Mouse (Mus musculus) kidney, embryonic 15.5 days (tissue): ENCODE measurements at regions not wholly inside any gene's neighbourhood (a gene's known extent, or its start where the extent isn't known, plus 50 kb on each side); places are given as distances from the start of the nearest gene placed in this dataset.

Source experiments
- ATAC-seq: fragments of 200-750 bp; cut with Nextera tagmentation; replicated peaks from 2 replicates; pipeline ENCODE4 v1.8.0; 2017; ENCODE audit warnings: moderate TSS enrichment; ENCODE audit not compliant: low FRiP score
- H3K27ac ChIP-seq: fragments of 300-500 bp; sonication (generic); 2 replicates; pipeline ENCODE4 v1.5.1; 2015; ENCODE audit warnings: mild to moderate bottlenecking, inconsistent platforms
- H3K27me3 ChIP-seq: fragments of 300-500 bp; sonication (generic); 2 replicates; pipeline ENCODE4 v1.6.1; 2015; ENCODE audit warnings: inconsistent platforms
- H3K36me3 ChIP-seq: fragments of 300-500 bp; sonication (generic); 2 replicates; pipeline ENCODE4 v1.6.1; 2015; ENCODE audit warnings: inconsistent platforms
- H3K4me1 ChIP-seq: fragments of 300-500 bp; sonication (generic); 2 replicates; pipeline ENCODE4 v1.6.1; 2015; ENCODE audit warnings: inconsistent platforms
- H3K4me2 ChIP-seq: fragments of 300-500 bp; sonication (generic); 2 replicates; pipeline ENCODE4 v1.6.1; 2015; ENCODE audit warnings: moderate library complexity, mild to moderate bottlenecking, inconsistent platforms
- H3K4me3 ChIP-seq: fragments of 300-500 bp; sonication (generic); replicated peaks from 2 replicates; pipeline ENCODE4 v1.5.1; 2015; ENCODE audit warnings: mild to moderate bottlenecking, inconsistent platforms
- H3K9ac ChIP-seq: fragments of 300-500 bp; sonication (generic); 2 replicates; pipeline ENCODE4 v1.6.1; 2015; ENCODE audit warnings: mild to moderate bottlenecking, inconsistent platforms
- H3K9me3 ChIP-seq: fragments of 300-500 bp; sonication (generic); replicated peaks from 2 replicates; pipeline ENCODE4 v1.6.1; 2016; ENCODE audit warnings: inconsistent platforms
- WGBS: fragments of 180-500 bp; shearing (Covaris S2); methylation state at CpG from one replicate; pipeline ENCODE4 v1.1.7; 2015; ENCODE audit warnings: mixed read lengths; 5-methylcytosine and 5-hydroxymethylcytosine counted together

DNA sequence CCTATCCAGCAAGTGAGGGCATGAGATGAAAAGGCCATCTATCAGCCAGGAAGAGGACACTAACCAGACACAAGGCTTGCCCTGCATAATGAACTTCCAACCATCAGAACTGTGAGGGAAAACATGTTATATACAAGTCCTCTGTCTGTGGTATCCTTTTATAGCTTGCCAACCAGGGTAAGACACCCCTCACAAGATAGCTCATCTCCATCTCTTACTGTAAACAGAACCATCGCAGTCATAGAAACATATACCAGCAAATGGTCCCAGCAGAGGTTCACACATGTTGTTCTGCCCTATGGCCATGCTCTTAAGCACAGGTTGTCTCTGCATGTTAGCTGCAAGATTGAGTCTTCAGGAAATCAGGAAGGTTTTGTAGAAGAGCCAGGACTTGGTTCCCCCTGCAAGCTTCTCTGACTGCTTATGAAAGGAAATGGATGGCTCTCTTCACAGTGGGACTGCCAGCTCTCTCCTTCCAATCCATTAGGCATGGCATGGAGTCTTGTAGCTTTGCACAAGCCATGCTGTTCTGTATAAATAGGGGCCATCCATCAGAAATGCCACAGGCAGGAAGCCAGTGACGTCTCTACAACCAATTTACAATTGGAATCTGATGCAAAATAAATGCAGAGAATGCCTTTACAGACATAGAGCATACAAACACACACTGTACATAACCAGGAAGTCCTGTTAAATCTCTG, 1514.0 kb upstream of the Lrrc6 start:
- H3K4me3 ChIP-seq = no peak overlapping the region
- H3K9me3 ChIP-seq = no peaks in the 10 kb centered on the region
- no peak overlapping the region for H3K4me2 ChIP-seq
- no peaks in the 10 kb centered on the region for H3K4me1 ChIP-seq
- ATAC-seq = no peak
- no peaks in the 10 kb centered on the region for H3K36me3 ChIP-seq
- no peak overlapping the region for H3K27ac ChIP-seq
- H3K27me3 ChIP-seq = no peaks in the 10 kb centered on the region
- no peak overlapping the region for H3K9ac ChIP-seq
- 63% methylated on average over 2 of the region's 2 CpGs for WGBS

DNA sequence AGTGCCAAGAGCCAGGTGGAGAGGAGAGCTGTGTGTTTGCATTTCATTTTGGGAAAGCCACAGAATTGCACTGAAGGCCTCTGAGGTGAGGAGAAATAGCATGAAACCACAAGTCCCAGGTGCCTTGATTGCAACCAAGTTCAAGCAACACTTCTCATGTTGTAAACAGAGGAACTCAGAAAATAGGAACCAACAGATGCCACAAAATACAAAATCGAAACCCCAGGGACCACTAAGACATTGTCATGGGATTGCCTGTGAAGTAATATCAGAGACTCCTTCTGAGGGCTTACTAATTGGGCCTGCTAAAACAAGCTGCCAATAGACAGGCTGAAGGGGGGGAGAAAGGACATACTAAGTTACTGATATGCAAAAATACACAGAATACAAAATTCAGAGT, 1510.5 kb upstream of the Lrrc6 start:
- ATAC-seq = no peak
- 94% methylated on average over 1 of the region's 1 CpGs for WGBS
- H3K27ac ChIP-seq = no peak overlapping the region

GRCm38 (mm10) chr15:68010189-68010588, 1509.5 kb upstream of the Lrrc6 start:
- Histone ChIP-seq H3K4me2 (no peak overlapping the region), H3K27ac (no peak overlapping the region), H3K27me3 (no peaks in the 10 kb centered on the region), H3K9ac (no peak overlapping the region), H3K4me3 (no peak overlapping the region), H3K9me3 (no peaks in the 10 kb centered on the region), H3K4me1 (no peaks in the 10 kb centered on the region), H3K36me3 (no peaks in the 10 kb centered on the region)
- WGBS = 83% methylated on average over 1 of the region's 1 CpGs
- ATAC-seq = no peak

More for the DNA sequence above, 1510.5 kb upstream of the Lrrc6 start:
- H3K4me2 ChIP-seq = no peak overlapping the region
- no peaks in the 10 kb centered on the region for H3K27me3 ChIP-seq
- no peak overlapping the region for H3K4me3 ChIP-seq
- no peaks in the 10 kb centered on the region for H3K9me3 ChIP-seq
- H3K4me1 ChIP-seq = no peaks in the 10 kb centered on the region
- no peak overlapping the region for H3K9ac ChIP-seq
- no peaks in the 10 kb centered on the region for H3K36me3 ChIP-seq

- WGBS = 55% methylated on average over 5 of the region's 5 CpGs
These were observed 1504.1 kb upstream of the Lrrc6 start for GRCm38 (mm10) chr15:68004798-68005197.

GRCm38 (mm10) chr15:67996532-67996931, 1495.8 kb upstream of the Lrrc6 start:
- no peak overlapping the region for H3K4me2 ChIP-seq
- no peaks in the 10 kb centered on the region for H3K9me3 ChIP-seq
- no peak overlapping the region for H3K27ac ChIP-seq
- H3K4me3 ChIP-seq = no peak overlapping the region
- no peaks in the 10 kb centered on the region for H3K36me3 ChIP-seq
- no peaks in the 10 kb centered on the region for H3K4me1 ChIP-seq
- H3K27me3 ChIP-seq = no peaks in the 10 kb centered on the region
- H3K9ac ChIP-seq = no peak overlapping the region
- ATAC-seq = no peak
- 66% methylated on average over 7 of the region's 7 CpGs for WGBS

More at GRCm38 (mm10) chr15:68004798-68005197, 1504.1 kb upstream of the Lrrc6 start:
- Histone ChIP-seq H3K4me2 (no peak overlapping the region), H3K9ac (no peak overlapping the region), H3K36me3 (no peaks in the 10 kb centered on the region), H3K4me1 (no peaks in the 10 kb centered on the region), H3K27ac (no peak overlapping the region), H3K4me3 (no peak overlapping the region), H3K27me3 (no peaks in the 10 kb centered on the region), H3K9me3 (no peaks in the 10 kb centered on the region)
- ATAC-seq = no peak

DNA sequence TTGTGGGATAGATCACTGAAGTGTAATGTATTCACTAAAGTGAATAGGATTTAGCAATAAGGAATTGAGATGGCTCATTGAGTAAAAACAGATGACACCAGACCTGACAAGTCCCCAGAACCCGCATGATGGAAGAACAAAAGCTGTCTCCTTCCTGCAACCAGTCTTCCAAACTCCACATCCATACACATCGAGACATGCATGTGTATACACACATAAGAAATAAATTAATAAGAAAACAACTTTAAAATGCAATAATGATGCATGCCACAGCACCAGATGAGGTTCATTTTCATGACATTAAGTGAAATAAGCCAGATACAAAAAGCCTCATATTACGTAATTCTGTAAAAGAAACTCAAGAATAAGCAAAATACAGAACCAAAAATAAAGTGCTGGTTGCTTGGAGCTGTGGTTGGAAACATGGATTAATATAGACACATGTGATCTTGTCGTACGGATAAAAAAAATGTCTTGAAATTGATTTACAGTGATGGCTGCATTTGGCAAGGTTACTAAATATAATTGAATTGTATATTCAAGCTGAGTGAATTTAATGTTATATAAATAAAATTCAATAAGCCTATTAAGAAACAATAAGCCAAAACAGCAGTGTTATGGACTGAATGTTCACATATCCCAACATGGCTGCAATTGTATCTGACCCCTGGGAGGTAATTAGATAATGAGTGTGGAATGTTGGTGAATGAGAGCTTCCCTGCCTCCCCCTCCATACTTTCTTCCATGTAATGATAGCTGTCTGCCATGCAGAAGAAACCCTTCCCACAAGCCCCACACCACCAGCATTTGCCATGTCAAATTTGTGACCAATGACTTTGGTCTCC, 1488.9 kb upstream of the Lrrc6 start:
- Histone ChIP-seq H3K4me1 (no peaks in the 10 kb centered on the region), H3K9me3 (no peaks in the 10 kb centered on the region), H3K4me3 (no peak overlapping the region), H3K4me2 (no peak overlapping the region), H3K9ac (no peak overlapping the region), H3K27ac (no peak overlapping the region), H3K36me3 (no peaks in the 10 kb centered on the region), H3K27me3 (no peaks in the 10 kb centered on the region)
- 88% methylated on average over 5 of the region's 5 CpGs for WGBS
- no peak for ATAC-seq

DNA sequence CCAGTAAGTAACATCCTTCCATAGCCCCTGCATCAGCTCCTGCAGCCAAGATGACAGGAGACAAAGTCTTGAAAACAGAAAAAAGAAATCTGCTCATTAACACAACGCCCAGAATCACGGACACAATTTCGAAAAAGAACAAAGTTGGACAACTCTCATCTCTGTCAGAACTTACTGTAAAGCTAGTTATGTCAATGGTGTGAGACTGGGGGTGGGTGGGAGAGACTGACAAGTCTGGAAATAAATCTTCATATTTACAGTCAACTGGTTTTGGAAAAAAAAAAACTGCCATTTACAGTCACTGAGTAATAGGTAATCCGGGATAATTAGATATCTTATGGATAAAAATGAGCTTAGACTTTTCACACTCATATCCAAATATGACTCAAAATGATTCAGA, 1487.2 kb upstream of the Lrrc6 start:
- Histone ChIP-seq H3K4me3 (no peak overlapping the region), H3K4me2 (no peak overlapping the region), H3K9ac (no peak overlapping the region), H3K4me1 (no peaks in the 10 kb centered on the region), H3K36me3 (no peaks in the 10 kb centered on the region), H3K27me3 (no peaks in the 10 kb centered on the region), H3K9me3 (no peaks in the 10 kb centered on the region), H3K27ac (no peak overlapping the region)
- ATAC-seq = no peak
- WGBS = 89% methylated on average over 4 of the region's 4 CpGs

DNA sequence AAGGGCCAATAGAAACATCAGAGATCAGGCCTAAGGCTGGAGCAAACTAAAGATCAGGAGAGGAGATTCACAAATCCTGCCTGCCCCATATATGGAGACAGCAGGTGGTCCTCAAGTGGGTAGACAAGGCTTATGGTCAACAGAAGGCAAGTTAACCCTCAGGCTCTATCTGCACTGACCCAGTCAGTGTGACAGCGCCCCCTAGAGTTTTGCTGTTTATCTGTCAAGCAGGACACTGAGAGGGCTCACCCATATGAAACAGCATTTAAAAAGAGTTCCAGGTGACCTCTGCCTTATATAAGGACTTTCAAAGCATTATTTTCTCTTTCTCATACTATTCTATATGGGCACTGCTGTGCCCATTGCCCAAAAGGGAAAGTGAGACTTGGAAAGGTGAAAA, 1482.5 kb upstream of the Lrrc6 start:
- no peaks in the 10 kb centered on the region for H3K9me3 ChIP-seq
- H3K9ac ChIP-seq = no peak overlapping the region
- 42% methylated on average over 1 of the region's 1 CpGs for WGBS
- no peak overlapping the region for H3K27ac ChIP-seq
- no peak overlapping the region for H3K4me3 ChIP-seq
- H3K27me3 ChIP-seq = no peaks in the 10 kb centered on the region
- H3K4me2 ChIP-seq = no peak overlapping the region
- H3K4me1 ChIP-seq = 0 out of 2 replicates have a peak, but pooled peaks cover 6% of the 10 kb centered on the region
- no peaks in the 10 kb centered on the region for H3K36me3 ChIP-seq
- ATAC-seq = no peak

DNA sequence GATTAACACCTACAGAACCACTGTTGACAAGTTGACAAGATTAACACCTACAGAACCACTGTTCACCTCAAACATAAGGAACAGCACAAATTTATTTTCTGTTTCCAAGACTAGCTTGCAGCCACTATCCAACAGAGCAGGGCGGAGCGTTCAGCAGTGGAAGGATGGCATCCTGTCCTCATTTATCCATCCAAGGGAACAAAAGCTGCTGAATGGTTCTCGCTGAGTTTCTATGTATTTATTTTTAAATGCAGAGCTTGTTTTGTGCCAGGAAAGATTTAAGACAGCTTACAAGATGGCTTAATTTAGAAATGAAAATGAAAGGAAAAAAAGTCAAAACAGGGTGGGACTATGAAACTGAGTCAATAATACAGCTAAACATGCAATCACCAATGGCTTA, 1481.2 kb upstream of the Lrrc6 start:
- H3K4me1 ChIP-seq = 0 out of 2 replicates have a peak, but pooled peaks cover 6% of the 10 kb centered on the region
- H3K4me3 ChIP-seq = no peak overlapping the region
- no peak overlapping the region for H3K9ac ChIP-seq
- ATAC-seq = no peak
- H3K27me3 ChIP-seq = no peaks in the 10 kb centered on the region
- WGBS = 91% methylated on average over 3 of the region's 3 CpGs
- no peaks in the 10 kb centered on the region for H3K36me3 ChIP-seq
- H3K4me2 ChIP-seq = no peak overlapping the region
- H3K9me3 ChIP-seq = no peaks in the 10 kb centered on the region
- no peak overlapping the region for H3K27ac ChIP-seq

DNA sequence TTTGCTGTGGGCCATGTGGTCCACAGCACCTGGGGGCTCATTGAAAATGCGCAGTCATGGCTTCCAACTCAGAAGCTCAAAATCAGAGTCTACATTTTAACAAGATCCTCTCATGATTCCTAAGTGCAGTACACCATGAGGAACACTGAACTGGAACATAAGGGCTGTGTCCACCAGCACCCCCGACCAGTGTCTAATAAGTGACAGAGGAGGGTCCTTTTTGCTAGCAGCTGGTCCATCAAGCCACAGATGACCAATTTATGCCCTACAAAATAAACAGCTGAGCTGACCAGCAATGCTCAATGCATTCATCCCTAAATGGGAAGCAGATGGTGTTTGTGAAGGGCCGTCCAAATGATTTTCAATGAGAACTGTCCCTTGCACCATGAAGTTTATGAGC, 1478.7 kb upstream of the Lrrc6 start:
- peak; percentile 77 for ATAC-seq
- Histone ChIP-seq H3K4me1 (0 out of 2 replicates have a peak, but pooled peaks cover 6% of the 10 kb centered on the region), H3K9me3 (0 out of 2 replicates have a peak, but pooled peaks cover 3% of the 10 kb centered on the region), H3K27ac (no peak overlapping the region), H3K27me3 (no peaks in the 10 kb centered on the region), H3K9ac (no peak overlapping the region), H3K4me3 (no peak overlapping the region), H3K4me2 (no peak overlapping the region), H3K36me3 (no peaks in the 10 kb centered on the region)
- WGBS = 40% methylated on average over 3 of the region's 3 CpGs

GRCm38 (mm10) chr15:67977210-67977609, 1476.5 kb upstream of the Lrrc6 start:
- Histone ChIP-seq H3K36me3 (no peaks in the 10 kb centered on the region), H3K27ac (no peak overlapping the region), H3K9ac (no peak overlapping the region), H3K4me3 (no peak overlapping the region), H3K4me2 (no peak overlapping the region), H3K4me1 (peaks cover 10% of the 10 kb centered on the region; the same call in 1 of the 2 replicates), H3K27me3 (no peaks in the 10 kb centered on the region), H3K9me3 (0 out of 2 replicates have a peak, but pooled peaks cover 3% of the 10 kb centered on the region)
- no peak for ATAC-seq
- WGBS = 89% methylated on average over 2 of the region's 2 CpGs

DNA sequence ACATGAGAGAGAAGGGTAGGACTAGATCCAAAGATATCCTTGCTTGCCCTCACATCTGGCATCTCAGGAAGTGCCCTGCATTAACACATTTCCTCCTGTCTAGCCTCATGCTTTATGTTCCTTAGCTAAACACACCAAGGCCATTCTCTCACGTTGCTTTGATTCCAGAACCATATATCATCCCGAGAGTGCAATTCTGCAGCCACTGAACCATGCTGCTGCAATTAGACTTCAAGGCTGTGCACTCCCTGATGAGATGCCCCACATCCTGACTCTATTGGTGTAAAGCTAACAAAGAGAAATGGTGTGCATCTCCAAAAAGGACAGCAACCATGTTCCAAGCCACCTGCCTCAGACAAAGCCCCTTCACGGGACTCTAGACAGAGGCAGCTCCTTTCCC, 1471.3 kb upstream of the Lrrc6 start:
- no peaks in the 10 kb centered on the region for H3K36me3 ChIP-seq
- H3K4me3 ChIP-seq = no peak overlapping the region
- peaks cover 6% of the 10 kb centered on the region; the same call in 1 of the 2 replicates for H3K4me1 ChIP-seq
- ATAC-seq = peak; percentile 97
- 5% methylated on average over 3 of the region's 3 CpGs for WGBS
- H3K27me3 ChIP-seq = no peaks in the 10 kb centered on the region
- H3K4me2 ChIP-seq = no peak overlapping the region
- no peak overlapping the region for H3K9ac ChIP-seq
- peak overlapping the region; percentile 20 for H3K27ac ChIP-seq
- 0 out of 2 replicates have a peak, but pooled peaks cover 3% of the 10 kb centered on the region for H3K9me3 ChIP-seq
